Mouse (Mus musculus): ENCODE results near the gene Cenpp. TPM values are rescaled to one million over a fixed set of nuclear protein-coding genes. Genes with fewer than 3 reads are reported as not detected.

Cenpp gene
- polyA plus RNA-seq, 1 experiment: 11.2 TPM

DNA sequence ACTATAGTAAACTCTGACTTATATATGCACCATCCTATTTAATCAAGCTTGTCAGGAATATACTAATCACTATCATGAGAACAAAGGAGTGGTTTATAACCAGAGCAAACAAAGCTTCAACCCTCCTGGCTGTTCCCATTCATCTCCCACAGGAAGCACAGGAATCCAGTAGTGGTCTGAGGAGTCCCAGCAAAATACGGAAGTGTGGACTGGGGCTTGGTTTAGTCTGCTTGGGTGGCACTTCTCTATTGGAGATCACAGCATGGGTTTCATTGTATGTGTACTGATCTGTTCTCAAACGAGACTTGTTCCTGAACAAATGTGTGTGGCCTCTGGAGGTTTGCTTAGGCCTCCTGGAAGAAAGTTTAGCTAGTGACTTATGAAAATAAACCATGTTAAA is 133.8 kb downstream of the Cenpp start:
- Histone ChIP-seq H3K27me3 (ENCODE audit: control insufficient read depth, insufficient read depth, insufficient read length) (no peaks in the 10 kb centered on the region), H3K36me3 (ENCODE audit: control insufficient read depth, insufficient read depth) (no peaks in the 10 kb centered on the region), H3ac (ENCODE audit: control insufficient read depth, insufficient read length, low read depth) (no peak overlapping the region), H3K79me2 (ENCODE audit: control insufficient read depth, insufficient read depth) (no peaks in the 10 kb centered on the region), H3K79me3 (ENCODE audit: low read depth) (no peaks in the 10 kb centered on the region), H3K4me3 (ENCODE audit: insufficient read depth, poor library complexity, severe bottlenecking) (no peak overlapping the region)
- TF ChIP-seq MYOG (IDR thresholded peaks at IDR 0.05; ENCODE audit: control insufficient read depth, extremely low read depth, insufficient read length) (no peak), MYOD1 (IDR thresholded peaks at IDR 0.05; ENCODE audit: control insufficient read depth, insufficient read length, low read depth) (no peak), CTCF (IDR thresholded peaks at IDR 0.05; ENCODE audit: control insufficient read depth, insufficient read depth, insufficient read length) (no peak), FOSL1 (IDR thresholded peaks at IDR 0.05; ENCODE audit: insufficient read depth, low read length, poor library complexity, severe bottlenecking) (no peak), MAX (IDR thresholded peaks at IDR 0.05) (no peak), USF1 (IDR thresholded peaks at IDR 0.05; ENCODE audit: low read depth) (no peak), CEBPB (IDR thresholded peaks at IDR 0.05; ENCODE audit: low read depth) (no peak)

- H3K4me3 ChIP-seq (ENCODE audit: insufficient read depth, poor library complexity, severe bottlenecking): no peak overlapping the region
- no peak for TF ChIP-seq FOSL1 (IDR thresholded peaks at IDR 0.05; ENCODE audit: insufficient read depth, low read length, poor library complexity, severe bottlenecking)
- TF ChIP-seq USF1 (IDR thresholded peaks at IDR 0.05; ENCODE audit: low read depth): no peak
- TF ChIP-seq CTCF (IDR thresholded peaks at IDR 0.05; ENCODE audit: control insufficient read depth, insufficient read depth, insufficient read length): no peak
- no peak for TF ChIP-seq MAX (IDR thresholded peaks at IDR 0.05)
- no peak for TF ChIP-seq CEBPB (IDR thresholded peaks at IDR 0.05; ENCODE audit: low read depth)
- no peaks in the 10 kb centered on the region for H3K79me2 ChIP-seq (ENCODE audit: control insufficient read depth, insufficient read depth)
- no peak overlapping the region for H3ac ChIP-seq (ENCODE audit: control insufficient read depth, insufficient read length, low read depth)
- no peaks in the 10 kb centered on the region for H3K27me3 ChIP-seq (ENCODE audit: control insufficient read depth, insufficient read depth, insufficient read length)
- no peaks in the 10 kb centered on the region for H3K36me3 ChIP-seq (ENCODE audit: control insufficient read depth, insufficient read depth)
- H3K79me3 ChIP-seq (ENCODE audit: low read depth): no peaks in the 10 kb centered on the region
Measured at GRCm38 (mm10) chr13:49507176-49507575, 145.4 kb downstream of the Cenpp start.

- Histone ChIP-seq H3K79me2 (ENCODE audit: control insufficient read depth, insufficient read depth) (no peaks in the 10 kb centered on the region), H3K79me3 (ENCODE audit: low read depth) (no peaks in the 10 kb centered on the region), H3K36me3 (ENCODE audit: control insufficient read depth, insufficient read depth) (no peaks in the 10 kb centered on the region), H3K4me3 (ENCODE audit: insufficient read depth, poor library complexity, severe bottlenecking) (no peak overlapping the region), H3K27me3 (ENCODE audit: control insufficient read depth, insufficient read depth, insufficient read length) (no peaks in the 10 kb centered on the region), H3ac (ENCODE audit: control insufficient read depth, insufficient read length, low read depth) (no peak overlapping the region)
- TF ChIP-seq MYOG (IDR thresholded peaks at IDR 0.05; ENCODE audit: control insufficient read depth, extremely low read depth, insufficient read length): no peak
- no peak for TF ChIP-seq USF1 (IDR thresholded peaks at IDR 0.05; ENCODE audit: low read depth)
Measured at GRCm38 (mm10) chr13:49505776-49506175, 146.8 kb downstream of the Cenpp start.

GRCm38 (mm10) chr13:49504510-49504909 is 148.1 kb downstream of the Cenpp start, which contains the start of gene Ecm2:
Gene Ecm2 (plus strand): TSS chr13:49504810.
- no peaks in the 10 kb centered on the region for H3K36me3 ChIP-seq (ENCODE audit: control insufficient read depth, insufficient read depth)
- H3ac ChIP-seq (ENCODE audit: control insufficient read depth, insufficient read length, low read depth): no peak within 1 kb of the TSS
- H3K27me3 ChIP-seq (ENCODE audit: control insufficient read depth, insufficient read depth, insufficient read length): no peaks in the 10 kb centered on the region
- no peaks in the 10 kb centered on the region for H3K79me2 ChIP-seq (ENCODE audit: control insufficient read depth, insufficient read depth)
- no peak within 1 kb of the TSS for H3K4me3 ChIP-seq (ENCODE audit: insufficient read depth, poor library complexity, severe bottlenecking)
- no peaks in the 10 kb centered on the region for H3K79me3 ChIP-seq (ENCODE audit: low read depth)
- TF ChIP-seq CTCF (IDR thresholded peaks at IDR 0.05; ENCODE audit: control insufficient read depth, insufficient read depth, insufficient read length) (no peak), USF1 (IDR thresholded peaks at IDR 0.05; ENCODE audit: low read depth) (no peak), MAX (IDR thresholded peaks at IDR 0.05) (no peak), CEBPB (IDR thresholded peaks at IDR 0.05; ENCODE audit: low read depth) (no peak), MYOD1 (IDR thresholded peaks at IDR 0.05; ENCODE audit: control insufficient read depth, insufficient read length, low read depth) (no peak), FOSL1 (IDR thresholded peaks at IDR 0.05; ENCODE audit: insufficient read depth, low read length, poor library complexity, severe bottlenecking) (no peak), MYOG (IDR thresholded peaks at IDR 0.05; ENCODE audit: control insufficient read depth, extremely low read depth, insufficient read length) (no peak)

DNA sequence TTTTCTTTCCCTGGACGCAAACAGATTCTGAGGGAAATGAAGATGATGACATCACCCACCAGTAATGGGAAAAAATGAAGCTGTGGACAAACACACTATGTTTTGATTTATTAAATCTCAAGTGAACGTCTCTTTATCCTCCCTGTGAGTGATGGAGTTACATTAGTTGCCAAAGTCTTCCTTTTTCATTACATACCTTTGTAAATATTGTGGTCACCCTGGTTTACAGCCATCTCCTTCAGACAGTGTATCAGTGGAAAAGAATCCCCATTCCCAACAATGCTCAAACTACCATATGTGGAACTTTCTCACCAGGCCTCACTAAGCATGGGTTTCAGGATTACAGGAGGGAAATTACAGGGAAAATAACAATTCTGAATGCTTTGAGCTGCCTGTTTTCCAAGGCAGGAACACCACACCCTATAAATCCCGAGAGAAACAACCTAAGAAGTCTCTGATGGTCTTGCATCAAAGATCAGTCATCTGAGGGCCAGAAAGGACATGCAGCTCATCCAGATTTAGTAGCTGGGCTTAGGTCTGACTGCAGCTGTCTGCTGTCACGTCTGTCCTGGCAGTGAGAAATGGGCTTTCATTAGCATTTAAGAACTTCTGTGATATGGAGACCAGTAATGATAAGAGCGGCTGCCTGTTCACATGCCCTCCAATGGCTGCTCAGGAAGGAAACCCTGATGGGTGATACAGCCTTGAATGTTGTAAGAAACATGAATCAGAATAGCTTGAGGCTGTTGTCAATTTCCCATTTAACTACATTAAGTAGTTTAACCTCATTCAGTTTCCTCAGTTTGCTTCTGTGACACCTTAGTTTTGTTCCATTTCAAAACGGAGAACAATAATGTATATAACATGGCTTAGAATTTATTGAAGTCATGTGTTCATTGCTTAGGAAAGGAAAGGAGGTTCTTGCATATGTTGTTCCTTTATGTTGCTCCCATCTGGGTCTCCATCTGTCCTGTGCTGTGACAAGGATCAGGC is 159.9 kb downstream of the Cenpp start, which contains the start of gene Tes3-ps:
Tes3-ps (plus strand) TSS at position 943 of the 993 bp plus-strand sequence.
- Histone ChIP-seq H3ac (ENCODE audit: control insufficient read depth, insufficient read length, low read depth) (no peak within 1 kb of the TSS), H3K27me3 (ENCODE audit: control insufficient read depth, insufficient read depth, insufficient read length) (no peaks in the 10 kb centered on the region), H3K36me3 (ENCODE audit: control insufficient read depth, insufficient read depth) (no peaks in the 10 kb centered on the region), H3K79me2 (ENCODE audit: control insufficient read depth, insufficient read depth) (no peaks in the 10 kb centered on the region), H3K79me3 (ENCODE audit: low read depth) (no peaks in the 10 kb centered on the region), H3K4me3 (ENCODE audit: insufficient read depth, poor library complexity, severe bottlenecking) (no peak within 1 kb of the TSS)
- TF ChIP-seq MAX (IDR thresholded peaks at IDR 0.05): no peak
- TF ChIP-seq MYOD1 (IDR thresholded peaks at IDR 0.05; ENCODE audit: control insufficient read depth, insufficient read length, low read depth): peak; percentile 80

GRCm38 (mm10) chr13:49485388-49485787 is 167.2 kb downstream of the Cenpp start:
- peaks cover 3% of the 10 kb centered on the region for H3K36me3 ChIP-seq (ENCODE audit: control insufficient read depth, insufficient read depth)
- H3ac ChIP-seq (ENCODE audit: control insufficient read depth, insufficient read length, low read depth): no peak overlapping the region
- H3K27me3 ChIP-seq (ENCODE audit: control insufficient read depth, insufficient read depth, insufficient read length): no peaks in the 10 kb centered on the region
- no peak overlapping the region for H3K4me3 ChIP-seq (ENCODE audit: insufficient read depth, poor library complexity, severe bottlenecking)
- TF ChIP-seq CTCF (IDR thresholded peaks at IDR 0.05; ENCODE audit: control insufficient read depth, insufficient read depth, insufficient read length) (no peak), MYOG (IDR thresholded peaks at IDR 0.05; ENCODE audit: control insufficient read depth, extremely low read depth, insufficient read length) (no peak), MAX (IDR thresholded peaks at IDR 0.05) (no peak), CEBPB (IDR thresholded peaks at IDR 0.05; ENCODE audit: low read depth) (no peak), FOSL1 (IDR thresholded peaks at IDR 0.05; ENCODE audit: insufficient read depth, low read length, poor library complexity, severe bottlenecking) (no peak), MYOD1 (IDR thresholded peaks at IDR 0.05; ENCODE audit: control insufficient read depth, insufficient read length, low read depth) (no peak), USF1 (IDR thresholded peaks at IDR 0.05; ENCODE audit: low read depth) (no peak)
- H3K79me3 ChIP-seq (ENCODE audit: low read depth): no peaks in the 10 kb centered on the region
- no peaks in the 10 kb centered on the region for H3K79me2 ChIP-seq (ENCODE audit: control insufficient read depth, insufficient read depth)

All from C2C12 (cell line).